Mouse (Mus musculus) left cerebral cortex, adult 8-10 months (tissue): ENCODE measurements around the gene Ccdc36. TPM values are rescaled to one million over a fixed set of nuclear protein-coding genes. Genes with fewer than 3 reads are reported as not detected.

ENCODE experiments used
- DNase-seq, 2 experiments: peaks; one replicate each; pipeline ENCODE4 v3.0.0; 2022; ENCODE audit warnings: low spot score in 2 of 2
- total RNA-seq, 4 experiments: library from RNA; stranded (reverse); gene quantifications; 2 replicates each; pipeline ENCODE4 v1.2.4; 2022

Gene Ccdc36
- total RNA-seq, 4 experiments from 2014 or later, result 0.15 to 0.37 (median 0.22) TPM

DNA sequence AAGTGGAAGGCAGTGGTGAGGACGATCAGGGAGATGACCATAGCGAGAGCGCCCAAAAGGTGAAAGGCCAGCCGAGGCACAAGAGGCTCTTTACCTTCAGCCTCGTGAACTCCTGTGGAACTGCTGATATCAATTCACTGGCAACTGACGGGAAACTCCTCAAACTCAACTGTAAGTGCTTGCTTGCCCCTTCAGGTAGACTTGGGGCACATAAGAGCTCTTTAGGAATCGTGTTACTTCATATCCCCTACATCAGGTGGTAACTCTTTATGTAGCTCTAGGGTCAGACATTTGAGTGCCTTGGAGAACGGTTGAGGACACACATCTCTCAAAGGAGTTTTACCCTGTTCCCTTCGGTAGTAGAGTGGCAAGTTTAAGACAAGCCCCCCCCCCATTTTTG, 46.9 kb downstream of the Ccdc36 start:
- DNase-seq, result no peak

DNA sequence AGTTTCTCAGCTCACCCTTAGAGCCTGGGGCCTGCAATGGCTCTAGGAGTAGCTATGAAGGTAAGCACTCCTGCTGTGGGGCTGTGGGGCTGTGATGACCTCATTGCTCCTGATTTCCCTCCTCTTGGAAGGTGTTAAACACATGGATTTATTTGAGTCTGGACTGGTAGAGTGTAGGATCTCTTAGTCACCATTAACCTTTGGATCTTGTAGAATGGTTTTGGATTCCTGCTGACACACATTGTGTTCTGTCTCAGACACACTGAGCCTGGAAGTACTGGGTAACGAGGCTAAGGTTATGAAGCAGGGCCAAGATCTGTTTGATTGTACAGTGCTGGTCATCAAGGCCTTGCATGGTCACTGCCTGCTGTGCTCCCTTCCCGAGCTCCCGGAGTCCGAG, 49.0 kb downstream of the Ccdc36 start:
- DNase-seq, result no peak

DNA sequence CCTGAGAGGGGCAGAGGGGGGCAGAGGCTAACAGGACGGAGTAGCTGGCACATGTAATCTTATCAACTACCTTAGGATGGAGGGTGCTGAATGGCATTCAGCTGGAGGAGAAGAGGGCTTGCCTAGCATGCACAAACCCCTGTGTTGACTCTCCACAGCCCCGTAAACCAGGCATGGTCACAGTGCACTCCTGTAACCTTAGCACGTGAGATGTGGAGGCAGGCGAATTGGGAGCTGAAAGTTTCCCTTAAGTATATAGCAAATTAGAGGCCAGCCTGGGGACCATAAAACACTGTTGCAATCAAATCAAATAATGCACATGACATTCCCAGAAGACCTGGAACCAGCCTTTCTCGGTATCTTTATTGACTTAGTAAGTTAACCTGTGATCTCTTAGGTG, 49.5 kb downstream of the Ccdc36 start:
- DNase-seq, result no peak

DNA sequence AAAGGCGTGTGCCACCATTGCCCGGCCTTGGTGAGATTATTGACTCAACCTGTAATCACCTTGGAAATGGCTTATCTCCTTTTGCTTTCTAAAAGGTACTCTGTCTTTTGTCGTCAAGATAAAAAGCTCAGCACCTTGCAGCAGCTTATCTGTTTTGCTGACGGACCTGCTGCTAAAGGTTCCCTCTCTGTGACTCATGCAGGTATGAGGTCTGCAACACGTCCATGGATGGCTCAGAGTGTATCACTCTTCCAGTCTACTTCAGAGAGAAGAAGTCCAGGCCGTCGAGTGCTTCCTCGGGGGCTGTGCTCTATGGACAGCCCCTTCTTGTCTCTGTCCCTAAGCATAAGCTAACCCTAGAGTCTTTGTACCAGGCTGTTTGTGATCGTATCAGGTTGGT, 50.0 kb downstream of the Ccdc36 start:
- DNase-seq, result no peak

Other genes with a start within 250 kb of the Ccdc36 start
- 100 to 1,000 TPM; 208 to 264 (median 232) TPM for gene Bsn, start 238.1 kb downstream of the Ccdc36 start, total RNA-seq
- gene Dag1, start 164.5 kb downstream of the Ccdc36 start, total RNA-seq, result 10 to 100 TPM; 73.1 to 79.5 (median 76.8) TPM
- 100 to 1,000 TPM; 133 to 145 (median 139) TPM for gene Nicn1, start 138.1 kb downstream of the Ccdc36 start, total RNA-seq
- 10 to 100 TPM; 26.3 to 32.2 (median 28.2) TPM for gene Amt, start 131.6 kb downstream of the Ccdc36 start, total RNA-seq
- 100 to 1,000 TPM; 164 to 176 (median 168) TPM for gene Rhoa, start 122.4 kb downstream of the Ccdc36 start, total RNA-seq
- 10 to 100 TPM; 37.0 to 40.4 (median 39.4) TPM for gene Tcta, start 122.3 kb downstream of the Ccdc36 start, total RNA-seq
- gene Gpx1, start 89.6 kb downstream of the Ccdc36 start, total RNA-seq, result 100 to 1,000 TPM in 3 of 4 experiments, 10 to 100 TPM in 1; 97.3 to 121 (median 112) TPM
- 100 to 1,000 TPM; 103 to 109 (median 105) TPM for gene Usp4, start 80.6 kb downstream of the Ccdc36 start, total RNA-seq
- gene 1700102P08Rik, start 35.7 kb downstream of the Ccdc36 start, total RNA-seq, result 1 to 10 TPM in 3 of 4 experiments, under 1 TPM in 1; 0.81 to 2.0 (median 1.8) TPM
- gene BC048562, start 8.0 kb upstream of the Ccdc36 start, total RNA-seq, result not detected
- gene Ccdc71, start 32.0 kb upstream of the Ccdc36 start, total RNA-seq, result 10 to 100 TPM; 35.8 to 46.5 (median 38.4) TPM
- 10 to 100 TPM; 28.8 to 38.0 (median 34.0) TPM for gene Klhdc8b, start 33.1 kb upstream of the Ccdc36 start, total RNA-seq
- 10 to 100 TPM; 28.0 to 35.7 (median 30.8) TPM for gene Lamb2, start 51.3 kb upstream of the Ccdc36 start, total RNA-seq
- 100 to 1,000 TPM; 116 to 140 (median 127) TPM for gene Usp19, start 62.1 kb upstream of the Ccdc36 start, total RNA-seq
- gene Qars, start 79.2 kb upstream of the Ccdc36 start, total RNA-seq, result 10 to 100 TPM; 78.3 to 95.4 (median 86.8) TPM
- 100 to 1,000 TPM; 140 to 158 (median 155) TPM for gene Qrich1, start 88.3 kb upstream of the Ccdc36 start, total RNA-seq
- gene Impdh2, start 131.8 kb upstream of the Ccdc36 start, total RNA-seq, result 10 to 100 TPM; 43.7 to 54.7 (median 50.7) TPM
- 10 to 100 TPM; 67.2 to 77.5 (median 73.4) TPM for gene Ndufaf3, start 138.9 kb upstream of the Ccdc36 start, total RNA-seq
- gene Dalrd3, start 141.4 kb upstream of the Ccdc36 start, total RNA-seq, result 10 to 100 TPM; 68.8 to 86.5 (median 73.5) TPM
- 100 to 1,000 TPM; 129 to 151 (median 133) TPM for gene Wdr6, start 150.3 kb upstream of the Ccdc36 start, total RNA-seq
- 10 to 100 TPM; 87.5 to 98.6 (median 93.9) TPM for gene P4htm, start 169.2 kb upstream of the Ccdc36 start, total RNA-seq
- gene Arih2, start 220.9 kb upstream of the Ccdc36 start, total RNA-seq, result 10 to 100 TPM; 51.8 to 55.6 (median 54.2) TPM
- 10 to 100 TPM; 11.1 to 15.8 (median 13.6) TPM for gene Slc25a20, start 233.6 kb upstream of the Ccdc36 start, total RNA-seq